Mouse (Mus musculus) erythroblast, embryonic 14.5 days (primary cell): ENCODE measurements around the gene Sphk2. TPM values are rescaled to one million over a fixed set of nuclear protein-coding genes. Genes with fewer than 3 reads are reported as not detected.

Source experiments
- H3K27me3 ChIP-seq: 2 replicates; pipeline ENCODE4 v1.6.1; 2012; ENCODE audit warnings: inconsistent platforms; ENCODE audit not compliant: control insufficient read depth
- H3K36me3 ChIP-seq: 2 replicates; pipeline ENCODE4 v1.6.1; 2012; ENCODE audit warnings: mild to moderate bottlenecking, inconsistent platforms; ENCODE audit not compliant: control insufficient read depth
- H3K4me1 ChIP-seq: 2 replicates; pipeline ENCODE4 v1.6.1; 2012; ENCODE audit warnings: inconsistent platforms; ENCODE audit not compliant: control insufficient read depth
- H3K4me3 ChIP-seq: replicated peaks from 2 replicates; pipeline ENCODE3; 2012; ENCODE audit warnings: moderate library complexity, mild to moderate bottlenecking, inconsistent platforms
- H3K9me3 ChIP-seq: 2 replicates; pipeline ENCODE4 v1.6.1; 2012; ENCODE audit warnings: low read length, inconsistent platforms, mixed read lengths; ENCODE audit not compliant: control insufficient read depth
- GATA1 ChIP-seq: IDR thresholded peaks from 2 replicates; pipeline ENCODE4 v1.6.1; 2012; ENCODE audit warnings: low read length, inconsistent platforms, mixed read lengths
- TAL1 ChIP-seq: IDR thresholded peaks from 3 replicates; pipeline ENCODE4 v1.6.1; 2012; ENCODE audit warnings: low read length, inconsistent platforms, mixed read lengths
- polyA plus RNA-seq: library from polyadenylated mRNA; stranded (reverse); fragments of >175 nt; gene quantifications from 2 replicates; pipeline ENCODE4 v1.2.3, GENCODE M21; 2012

The Sphk2 gene
- polyA plus RNA-seq, 1 experiment: 5.7 TPM

DNA sequence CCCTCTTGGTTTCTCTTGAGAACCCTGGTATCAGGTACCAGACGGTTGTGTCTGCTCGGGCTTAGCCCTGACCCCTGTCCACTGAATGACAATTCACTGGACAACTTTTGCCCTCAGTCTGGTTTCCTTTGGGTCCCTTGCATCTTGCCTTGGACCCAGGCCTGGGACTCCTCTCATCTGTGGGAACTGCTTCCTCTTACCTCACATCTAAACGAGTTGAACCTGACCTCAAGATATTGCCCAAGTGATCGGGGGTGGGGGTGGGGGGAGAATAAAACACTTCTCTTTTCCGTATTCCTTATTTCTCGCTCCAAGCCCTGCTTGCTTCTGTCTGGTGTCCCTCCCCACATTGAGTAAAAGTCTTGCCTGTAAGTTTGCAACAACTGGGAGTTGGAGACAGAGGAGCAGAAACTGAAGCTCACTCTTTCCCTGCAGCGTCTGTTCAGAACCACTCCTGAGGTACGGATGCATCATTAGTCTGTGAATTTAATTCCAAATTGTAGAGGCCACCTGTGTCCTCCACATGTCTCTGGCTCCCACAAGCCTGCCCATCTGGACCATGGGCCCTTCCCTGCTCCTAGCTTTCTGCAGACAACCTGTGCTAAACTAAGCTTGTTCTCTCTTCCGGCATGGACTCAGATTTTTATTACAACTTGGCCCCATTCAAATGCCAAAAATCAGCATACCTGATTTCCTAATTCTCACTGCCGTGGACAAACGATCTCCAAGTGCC lies 56.9 kb downstream of the Sphk2 start:
- Histone ChIP-seq H3K4me3 (no peak overlapping the region), H3K4me1 (no peaks in the 10 kb centered on the region), H3K27me3 (peaks cover 4% of the 10 kb centered on the region; the same call in 1 of the 2 replicates), H3K36me3 (no peaks in the 10 kb centered on the region), H3K9me3 (no peaks in the 10 kb centered on the region)
- TF ChIP-seq TAL1 (no peak), GATA1 (no peak)

Other genes with a start within 250 kb of the Sphk2 start
- 0.03 and 0.08 TPM in 2 replicates for gene Tulp2, start 236.1 kb downstream of the Sphk2 start, polyA plus RNA-seq
- not detected in 2 replicates for gene Gm45808, start 231.2 kb downstream of the Sphk2 start, polyA plus RNA-seq
- gene Dhdh, start 229.2 kb downstream of the Sphk2 start, polyA plus RNA-seq: 0.01 and 0.02 TPM in 2 replicates
- 54.7 and 66.6 TPM in 2 replicates for gene Nucb1, start 207.6 kb downstream of the Sphk2 start, polyA plus RNA-seq
- gene Ppp1r15a, start 191.7 kb downstream of the Sphk2 start, polyA plus RNA-seq: 543 and 840 TPM in 2 replicates
- gene Plekha4, start 191.7 kb downstream of the Sphk2 start, polyA plus RNA-seq: 0.42 and 1.0 TPM in 2 replicates
- 0.31 and 0.50 TPM in 2 replicates for gene Hsd17b14, start 163.1 kb downstream of the Sphk2 start, polyA plus RNA-seq
- 1.1 and 2.6 TPM in 2 replicates for gene Bcat2, start 147.8 kb downstream of the Sphk2 start, polyA plus RNA-seq
- not detected in 2 replicates for gene Fgf21, start 102.5 kb downstream of the Sphk2 start, polyA plus RNA-seq
- not detected in 2 replicates for gene Fut1, start 100.7 kb downstream of the Sphk2 start, polyA plus RNA-seq
- gene Izumo1, start 96.2 kb downstream of the Sphk2 start, polyA plus RNA-seq: 0.05 TPM in 1 of 2 replicates, not detected in the other
- 0.04 and 0.06 TPM in 2 replicates for gene Rasip1, start 90.5 kb downstream of the Sphk2 start, polyA plus RNA-seq
- gene Mamstr, start 78.0 kb downstream of the Sphk2 start, polyA plus RNA-seq: not detected in 2 replicates
- 0.09 TPM in 1 of 2 replicates, not detected in the other for gene Fut2, start 51.6 kb downstream of the Sphk2 start, polyA plus RNA-seq
- gene Ntn5, start 34.0 kb downstream of the Sphk2 start, polyA plus RNA-seq: not detected in 2 replicates
- not detected in 2 replicates for gene Sec1, start 23.6 kb downstream of the Sphk2 start, polyA plus RNA-seq
- not detected in 2 replicates for gene Car11, start 18.2 kb downstream of the Sphk2 start, polyA plus RNA-seq
- 0.07 TPM in 2 replicates for gene Dbp, start 12.9 kb downstream of the Sphk2 start, polyA plus RNA-seq
- 1,232 and 1,322 TPM in 2 replicates for gene Rpl18, start 2.5 kb downstream of the Sphk2 start, polyA plus RNA-seq
- gene Fam83e, start 3.2 kb upstream of the Sphk2 start, polyA plus RNA-seq: 0.03 and 0.11 TPM in 2 replicates
- not detected in 2 replicates for gene Spaca4, start 7.8 kb upstream of the Sphk2 start, polyA plus RNA-seq
- 0.01 and 0.04 TPM in 2 replicates for gene Lmtk3, start 65.7 kb upstream of the Sphk2 start, polyA plus RNA-seq
- gene Sult2b1, start 66.7 kb upstream of the Sphk2 start, polyA plus RNA-seq: 0.04 TPM in 1 of 2 replicates, not detected in the other
- 21.7 and 22.4 TPM in 2 replicates for gene Cyth2, start 96.6 kb upstream of the Sphk2 start, polyA plus RNA-seq
- gene Kcnj14, start 106.8 kb upstream of the Sphk2 start, polyA plus RNA-seq: 0.02 and 0.04 TPM in 2 replicates
- 1.1 and 1.4 TPM in 2 replicates for gene Grwd1, start 112.9 kb upstream of the Sphk2 start, polyA plus RNA-seq
- 18.7 and 19.2 TPM in 2 replicates for gene Kdelr1, start 154.8 kb upstream of the Sphk2 start, polyA plus RNA-seq
- 0.01 TPM in 2 replicates for gene Grin2d, start 160.4 kb upstream of the Sphk2 start, polyA plus RNA-seq
- gene Syngr4, start 178.7 kb upstream of the Sphk2 start, polyA plus RNA-seq: 1.1 and 1.2 TPM in 2 replicates
- gene Tmem143, start 178.9 kb upstream of the Sphk2 start, polyA plus RNA-seq: 1.4 and 2.0 TPM in 2 replicates
- gene Emp3, start 203.4 kb upstream of the Sphk2 start, polyA plus RNA-seq: 3.5 and 9.5 TPM in 2 replicates
- gene Ccdc114, start 206.1 kb upstream of the Sphk2 start, polyA plus RNA-seq: 0.02 TPM in 1 of 2 replicates, not detected in the other